Mouse (Mus musculus) bone marrow macrophage, adult 2 months (primary cell): ENCODE data around the gene Tmem184a.

Source experiments
- CTCF ChIP-seq: IDR thresholded peaks from 2 replicates; pipeline ENCODE4 v1.5.1; 2012; ENCODE audit warnings: low read depth, mild to moderate bottlenecking, low read length, moderate library complexity
- POLR2A ChIP-seq: IDR thresholded peaks from 2 replicates; pipeline ENCODE4 v1.6.1; 2012; ENCODE audit warnings: mild to moderate bottlenecking, low read depth, low read length, borderline replicate concordance

DNA sequence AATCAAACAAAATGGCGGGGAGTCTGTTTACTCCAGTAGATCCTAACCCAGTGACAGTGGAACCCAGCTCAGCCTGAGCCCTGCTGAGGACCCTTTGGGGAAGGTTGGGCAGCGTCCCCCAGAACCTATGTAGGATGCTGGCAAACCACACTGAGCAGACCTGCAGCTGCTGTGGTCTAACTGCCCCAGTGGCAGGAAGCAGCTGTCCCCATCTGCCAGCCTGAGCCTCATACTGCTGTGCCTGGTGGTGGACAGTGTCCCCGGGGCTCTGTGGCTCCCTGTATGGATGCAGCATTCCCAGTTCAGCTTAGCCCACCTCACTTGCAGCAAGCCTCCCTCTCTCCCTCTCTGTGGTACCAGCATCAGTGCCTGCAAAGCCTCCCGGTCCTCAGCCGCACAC, 42.8 kb downstream of the Tmem184a start:
- TF ChIP-seq POLR2A = no peak
- TF ChIP-seq CTCF = no peak
